Mouse (Mus musculus) liver, embryonic 13.5 days (tissue): ENCODE data around the gene Olfr790. TPM values are rescaled to one million over a fixed set of nuclear protein-coding genes. Genes with fewer than 3 reads are reported as not detected.

ENCODE experiments used
- ATAC-seq: fragments of 200-750 bp; cut with Nextera tagmentation; 2 replicates; pipeline ENCODE4 v1.8.0; 2017; ENCODE audit warnings: low read depth, mild to moderate bottlenecking, moderate number of reproducible peaks, moderate library complexity
- DNase-seq: peaks from one replicate; pipeline ENCODE4 v3.0.0; 2022
- H3K27ac ChIP-seq: fragments of 300-500 bp; sonication (generic); 2 replicates; pipeline ENCODE4 v1.5.1; 2015; ENCODE audit warnings: moderate library complexity, mild to moderate bottlenecking, inconsistent platforms
- H3K27me3 ChIP-seq: fragments of 300-500 bp; sonication (generic); 2 replicates; pipeline ENCODE4 v1.6.1; 2015; ENCODE audit warnings: mild to moderate bottlenecking, inconsistent platforms
- H3K36me3 ChIP-seq: fragments of 300-500 bp; sonication (generic); 2 replicates; pipeline ENCODE4 v1.6.1; 2015; ENCODE audit warnings: mild to moderate bottlenecking, inconsistent platforms
- H3K4me1 ChIP-seq: fragments of 300-500 bp; sonication (generic); replicated peaks from 2 replicates; pipeline ENCODE4 v1.6.1; 2015; ENCODE audit warnings: inconsistent platforms
- H3K4me2 ChIP-seq: fragments of 300-500 bp; sonication (generic); 2 replicates; pipeline ENCODE4 v1.6.1; 2015; ENCODE audit warnings: inconsistent platforms, mild to moderate bottlenecking, moderate library complexity
- H3K4me3 ChIP-seq: fragments of 300-500 bp; sonication (generic); replicated peaks from 2 replicates; pipeline ENCODE4 v1.5.1; 2015; ENCODE audit warnings: mild to moderate bottlenecking, inconsistent platforms
- H3K9ac ChIP-seq: fragments of 300-500 bp; sonication (generic); 2 replicates; pipeline ENCODE4 v1.6.1; 2015; ENCODE audit warnings: mild to moderate bottlenecking, inconsistent platforms
- H3K9me3 ChIP-seq: fragments of 300-500 bp; sonication (generic); replicated peaks from 2 replicates; pipeline ENCODE4 v1.6.1; 2016; ENCODE audit warnings: inconsistent platforms
- WGBS: fragments of 180-500 bp; shearing (Covaris S2); methylation state at CpG from one replicate; pipeline ENCODE4 v1.1.7; 2015; ENCODE audit not compliant: insufficient replicate concordance; 5-methylcytosine and 5-hydroxymethylcytosine counted together
- polyA plus RNA-seq: library from polyadenylated mRNA; unstranded; fragments of >200 nt; fragmentation: Nextera tagmentation; extraction: Ambion mirVana; gene quantifications from 2 replicates; pipeline ENCODE4 v1.2.1, GENCODE M21; 2015

Gene Olfr790
- polyA plus RNA-seq: not detected in 2 replicates

DNA sequence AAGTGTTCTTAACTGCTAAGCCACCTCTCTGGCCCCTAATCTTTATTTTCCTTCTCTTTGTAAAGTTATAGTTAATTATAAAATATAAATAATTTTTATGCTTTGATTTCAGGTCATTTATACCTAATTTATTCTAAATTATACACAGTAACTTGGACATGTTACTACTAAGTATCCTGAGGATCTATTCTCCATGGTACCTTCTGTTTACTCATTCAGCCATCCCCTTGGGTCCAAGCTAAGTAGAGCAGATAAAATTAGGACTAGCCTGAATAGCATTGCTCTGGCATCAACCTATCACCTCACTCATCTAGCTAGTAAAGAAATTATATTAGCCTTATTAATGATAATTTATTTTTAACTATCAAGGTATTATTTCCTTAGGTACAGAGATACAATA lies at the start of gene Olfr790:
Olfr790 (plus strand) TSS at position 301 of the 400 bp plus-strand sequence.
- ATAC-seq: no peak

DNA sequence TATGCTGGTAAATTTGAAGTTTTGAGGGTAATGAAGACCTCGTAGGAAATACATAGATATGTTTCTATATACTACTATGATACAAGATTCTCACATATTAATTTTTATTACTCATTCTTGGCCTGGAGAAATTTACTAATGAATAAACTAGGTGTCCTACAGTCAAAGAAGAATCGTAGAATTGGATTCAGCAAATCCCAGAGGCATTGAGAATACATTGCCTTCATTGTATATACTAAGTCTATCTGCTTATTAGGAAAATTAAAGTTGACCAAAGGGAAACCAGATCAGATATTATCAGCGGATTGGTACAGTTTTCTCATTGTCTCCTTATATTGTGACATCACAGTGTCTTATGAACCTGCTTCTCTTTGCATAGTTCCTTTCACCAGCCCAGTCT lies 36.7 kb upstream of the Olfr790 start, which contains the start of gene Olfr787:
Olfr787 (plus strand) TSS at position 301 of the 400 bp plus-strand sequence.
- Histone ChIP-seq H3K4me3 (no peak within 1 kb of the TSS), H3K9me3 (no peaks in the 10 kb centered on the region), H3K4me2 (no peak within 1 kb of the TSS), H3K27me3 (no peaks in the 10 kb centered on the region), H3K4me1 (no peaks in the 10 kb centered on the region), H3K36me3 (no peaks in the 10 kb centered on the region), H3K9ac (no peak within 1 kb of the TSS), H3K27ac (no peak within 1 kb of the TSS)
- no peak for ATAC-seq
- DNase-seq: no peak
- WGBS: 58% methylated on average over 3 of the region's 3 CpGs

More for the DNA sequence above, at the start of gene Olfr790:
- no peaks in the 10 kb centered on the region for H3K27me3 ChIP-seq
- no peak within 1 kb of the TSS for H3K4me3 ChIP-seq
- no peaks in the 10 kb centered on the region for H3K4me1 ChIP-seq
- no peak within 1 kb of the TSS for H3K4me2 ChIP-seq
- no peak within 1 kb of the TSS for H3K27ac ChIP-seq
- DNase-seq: no peak
- H3K9me3 ChIP-seq: no peaks in the 10 kb centered on the region
- no peaks in the 10 kb centered on the region for H3K36me3 ChIP-seq
- no peak within 1 kb of the TSS for H3K9ac ChIP-seq

DNA sequence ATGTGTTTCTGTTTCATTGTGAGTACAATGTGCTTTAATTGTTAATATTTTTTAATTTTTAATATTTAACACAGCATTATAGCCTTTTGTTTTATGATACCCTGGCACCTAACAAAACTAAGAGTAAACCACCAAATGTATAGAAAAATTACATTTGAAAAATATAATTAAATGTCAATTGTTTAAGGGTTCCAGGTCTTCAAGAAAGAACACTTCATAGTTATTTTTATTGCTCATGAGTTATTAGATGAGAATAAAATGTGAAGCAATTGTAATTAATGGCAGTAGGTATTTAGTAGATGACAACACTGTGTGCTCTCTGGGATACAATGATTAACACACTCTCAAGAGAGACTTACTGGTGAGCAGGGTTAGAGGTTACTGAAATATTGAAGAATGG lies 27.6 kb upstream of the Olfr790 start, which contains the start of gene Olfr788:
Olfr788 (plus strand) TSS at position 301 of the 400 bp plus-strand sequence.
- no peaks in the 10 kb centered on the region for H3K4me1 ChIP-seq
- H3K36me3 ChIP-seq: no peaks in the 10 kb centered on the region
- DNase-seq (no peak), ATAC-seq (no peak)
- no peak within 1 kb of the TSS for H3K4me2 ChIP-seq
- no peaks in the 10 kb centered on the region for H3K9me3 ChIP-seq
- no peak within 1 kb of the TSS for H3K4me3 ChIP-seq
- H3K9ac ChIP-seq: no peak within 1 kb of the TSS
- no peak within 1 kb of the TSS for H3K27ac ChIP-seq
- no peaks in the 10 kb centered on the region for H3K27me3 ChIP-seq

DNA sequence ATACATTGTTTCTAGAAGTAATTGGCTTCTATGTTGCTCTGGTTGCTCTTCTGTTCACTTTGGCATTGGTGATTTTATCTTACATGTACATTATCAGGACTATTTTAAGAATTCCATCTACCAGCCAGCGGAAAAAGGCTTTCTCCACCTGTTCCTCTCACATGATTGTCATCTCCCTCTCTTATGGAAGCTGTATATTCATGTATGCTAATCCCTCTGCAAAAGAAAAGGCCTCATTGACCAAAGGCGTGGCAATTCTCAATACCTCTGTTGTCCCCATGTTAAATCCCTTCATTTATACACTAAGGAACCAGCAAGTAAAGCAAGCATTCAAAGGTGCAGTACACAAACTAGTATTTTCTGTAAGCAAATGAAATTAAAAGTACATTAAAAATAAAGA lies 25.0 kb upstream of the Olfr790 start:
- H3K27ac ChIP-seq: no peak overlapping the region
- ATAC-seq (no peak), DNase-seq (no peak)
- no peak overlapping the region for H3K4me2 ChIP-seq
- H3K9me3 ChIP-seq: no peaks in the 10 kb centered on the region
- no peaks in the 10 kb centered on the region for H3K36me3 ChIP-seq
- no peak overlapping the region for H3K4me3 ChIP-seq
- no peaks in the 10 kb centered on the region for H3K4me1 ChIP-seq
- H3K9ac ChIP-seq: no peak overlapping the region
- 37% methylated on average over 2 of the region's 2 CpGs for WGBS
- H3K27me3 ChIP-seq: no peaks in the 10 kb centered on the region

DNA sequence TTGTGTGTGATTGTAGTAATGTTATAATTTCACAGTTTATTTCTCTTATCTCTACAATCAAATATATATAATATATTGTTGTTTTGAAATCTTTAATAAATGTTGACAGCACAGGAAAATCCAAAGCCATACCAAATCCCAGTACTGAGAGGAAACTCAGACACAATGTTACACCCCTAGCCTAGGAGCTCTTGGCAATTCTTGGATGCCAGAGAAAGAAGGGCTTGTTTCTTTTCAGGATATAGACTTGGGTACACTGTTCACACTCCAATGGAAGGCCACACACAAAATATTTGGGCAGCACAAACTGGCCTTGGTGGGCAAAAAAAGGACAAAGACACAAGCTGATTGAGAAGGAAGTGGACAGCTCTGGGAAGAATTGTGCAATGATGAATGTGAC lies 24.6 kb upstream of the Olfr790 start:
- Histone ChIP-seq H3K36me3 (no peaks in the 10 kb centered on the region), H3K4me1 (no peaks in the 10 kb centered on the region), H3K9me3 (no peaks in the 10 kb centered on the region), H3K4me3 (no peak overlapping the region), H3K27ac (no peak overlapping the region), H3K9ac (no peak overlapping the region), H3K4me2 (no peak overlapping the region), H3K27me3 (no peaks in the 10 kb centered on the region)
- ATAC-seq (no peak), DNase-seq (no peak)

DNA sequence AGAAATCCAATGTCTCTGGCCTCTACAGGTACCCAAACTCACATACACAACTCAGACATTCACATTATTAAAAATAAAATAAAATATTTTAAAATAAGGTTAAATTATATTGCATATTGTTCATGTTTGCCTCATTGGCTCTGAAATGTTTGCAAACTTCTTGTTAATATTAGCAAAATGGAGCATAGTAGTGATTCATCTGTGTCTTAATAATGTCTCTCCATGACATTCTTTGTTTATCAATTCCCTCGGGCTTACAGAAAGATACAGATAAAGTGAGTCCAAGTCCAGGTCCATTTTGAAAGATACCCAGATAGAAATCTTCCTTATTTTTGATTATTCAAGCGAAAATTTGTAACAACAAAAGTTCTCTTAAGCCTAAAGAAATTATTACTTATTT lies 13.8 kb upstream of the Olfr790 start, which contains the start of gene Olfr789:
Olfr789 (plus strand) TSS at position 301 of the 400 bp plus-strand sequence.
- no peak within 1 kb of the TSS for H3K27ac ChIP-seq
- H3K4me1 ChIP-seq: no peaks in the 10 kb centered on the region
- WGBS: 31% methylated on average over 2 of the region's 2 CpGs
- no peak within 1 kb of the TSS for H3K4me3 ChIP-seq
- H3K9ac ChIP-seq: no peak within 1 kb of the TSS
- ATAC-seq (no peak), DNase-seq (no peak)
- no peaks in the 10 kb centered on the region for H3K36me3 ChIP-seq
- no peak within 1 kb of the TSS for H3K4me2 ChIP-seq
- no peaks in the 10 kb centered on the region for H3K9me3 ChIP-seq
- no peaks in the 10 kb centered on the region for H3K27me3 ChIP-seq

DNA sequence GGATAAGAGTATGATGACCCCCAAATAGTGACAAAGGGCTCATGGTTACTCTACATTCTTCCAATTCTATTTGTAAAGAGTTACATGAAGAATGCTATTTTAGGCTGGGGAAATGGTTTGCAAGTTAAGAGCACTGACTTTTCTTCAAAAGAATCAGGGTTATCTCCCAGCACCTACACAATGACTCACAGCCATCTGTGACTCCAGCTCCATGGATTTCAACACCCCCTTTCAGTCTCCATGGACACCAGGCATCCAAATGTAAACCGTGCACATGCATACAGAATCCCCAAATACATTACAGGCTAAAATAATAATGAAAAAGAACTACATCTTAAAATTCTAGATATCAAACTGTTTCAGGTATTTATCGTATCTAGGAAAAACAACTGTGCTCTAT lies 8.2 kb upstream of the Olfr790 start:
- H3K4me3 ChIP-seq: no peak overlapping the region
- 52% methylated on average over 2 of the region's 2 CpGs for WGBS

DNA sequence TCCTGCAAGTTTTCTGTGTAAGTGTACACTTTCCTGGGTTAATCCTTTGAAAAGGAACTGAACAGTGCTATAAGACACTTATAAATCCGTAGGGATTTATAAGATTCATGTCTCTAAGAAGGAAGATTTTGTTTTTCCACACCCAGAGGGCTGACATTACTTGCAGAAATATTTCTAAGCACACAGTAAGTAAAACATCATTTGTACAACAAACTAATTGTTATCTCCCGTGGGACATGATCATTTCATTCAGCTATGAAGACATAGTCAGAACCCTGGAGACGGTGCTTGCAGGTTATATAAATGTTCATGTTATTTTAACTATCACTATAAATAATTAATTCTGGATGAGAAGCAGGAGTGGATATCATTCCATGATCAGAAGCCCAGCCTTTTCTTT lies 23.2 kb downstream of the Olfr790 start, which contains the start of gene Olfr791:
Olfr791 (plus strand) TSS at position 301 of the 400 bp plus-strand sequence.
- H3K9ac ChIP-seq: no peak within 1 kb of the TSS
- H3K4me1 ChIP-seq: no peaks in the 10 kb centered on the region
- H3K4me2 ChIP-seq: no peak within 1 kb of the TSS
- no peaks in the 10 kb centered on the region for H3K27me3 ChIP-seq
- H3K36me3 ChIP-seq: no peaks in the 10 kb centered on the region
- H3K4me3 ChIP-seq: no peak within 1 kb of the TSS
- ATAC-seq: no peak
- WGBS: 42% methylated on average over 3 of the region's 3 CpGs
- H3K27ac ChIP-seq: no peak within 1 kb of the TSS
- DNase-seq: no peak
- no peaks in the 10 kb centered on the region for H3K9me3 ChIP-seq

More for the DNA sequence above, 8.2 kb upstream of the Olfr790 start:
- no peaks in the 10 kb centered on the region for H3K9me3 ChIP-seq
- H3K27me3 ChIP-seq: no peaks in the 10 kb centered on the region
- ATAC-seq (no peak), DNase-seq (no peak)
- no peak overlapping the region for H3K4me2 ChIP-seq
- H3K9ac ChIP-seq: no peak overlapping the region
- no peak overlapping the region for H3K27ac ChIP-seq
- no peaks in the 10 kb centered on the region for H3K4me1 ChIP-seq
- no peaks in the 10 kb centered on the region for H3K36me3 ChIP-seq

DNA sequence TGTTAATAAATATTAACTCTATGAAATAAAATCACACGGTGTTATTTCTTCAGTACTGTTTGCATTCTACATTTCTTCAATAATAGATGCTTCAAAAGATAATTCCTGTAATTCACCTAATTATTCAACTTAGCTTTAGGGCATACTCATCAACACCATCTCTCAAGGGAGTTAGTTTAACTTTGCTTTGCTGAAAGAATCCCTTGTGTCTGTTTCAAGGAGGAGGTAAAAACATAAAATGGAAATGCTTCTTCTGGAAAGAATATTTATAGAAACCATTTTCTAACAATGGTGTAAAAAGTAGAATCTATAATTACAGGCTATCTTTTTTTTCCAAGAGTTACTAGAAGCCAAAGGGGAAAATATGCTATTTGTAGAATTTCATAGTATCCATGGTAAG lies 40.6 kb downstream of the Olfr790 start, which contains the start of gene Olfr792:
Olfr792 (plus strand) TSS at position 301 of the 400 bp plus-strand sequence.
- H3K27ac ChIP-seq: no peak within 1 kb of the TSS
- no peaks in the 10 kb centered on the region for H3K27me3 ChIP-seq
- no peaks in the 10 kb centered on the region for H3K9me3 ChIP-seq
- no peaks in the 10 kb centered on the region for H3K4me1 ChIP-seq
- ATAC-seq (no peak), DNase-seq (no peak)
- H3K4me2 ChIP-seq: no peak within 1 kb of the TSS
- H3K9ac ChIP-seq: no peak within 1 kb of the TSS
- no peak within 1 kb of the TSS for H3K4me3 ChIP-seq
- 59% methylated on average over 1 of the region's 1 CpGs for WGBS
- H3K36me3 ChIP-seq: no peaks in the 10 kb centered on the region

DNA sequence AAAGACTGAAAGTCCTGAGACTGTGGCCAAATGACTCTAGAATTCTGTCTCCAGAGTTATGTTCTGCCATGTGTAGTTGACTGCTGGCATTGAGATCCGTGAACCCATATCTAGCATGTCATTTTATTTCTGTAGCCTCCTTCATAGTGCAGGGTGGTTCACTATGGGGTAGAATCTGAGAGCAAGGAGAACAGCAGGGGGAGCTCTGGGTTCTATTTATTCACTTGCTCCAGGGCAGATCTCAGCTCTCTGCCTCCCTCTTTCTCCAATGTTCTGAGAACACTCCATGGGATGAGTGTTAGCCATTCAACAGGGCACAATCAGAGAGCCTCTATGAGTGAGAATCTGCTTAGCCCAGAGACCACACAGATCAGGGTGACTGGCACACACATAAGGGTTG lies 51.1 kb downstream of the Olfr790 start:
- 20% methylated on average over 1 of the region's 1 CpGs for WGBS
- DNase-seq: no peak
- no peaks in the 10 kb centered on the region for H3K27me3 ChIP-seq

More for the DNA sequence above, 51.1 kb downstream of the Olfr790 start:
- Histone ChIP-seq H3K4me2 (no peak overlapping the region), H3K4me3 (no peak overlapping the region), H3K9ac (no peak overlapping the region), H3K36me3 (no peaks in the 10 kb centered on the region), H3K9me3 (0 out of 2 replicates have a peak, but pooled peaks cover 1% of the 10 kb centered on the region), H3K27ac (no peak overlapping the region), H3K4me1 (no peaks in the 10 kb centered on the region)
- ATAC-seq: no peak
